Mouse (Mus musculus) lung, postnatal 14 days (tissue): ENCODE measurements around the gene Vinac1.
A peak's percentile ranks its signal among the peaks of the same experiment; 100 is the strongest.

Source experiments
- DNase-seq: peaks from one replicate; pipeline ENCODE4 v3.0.0; 2021

The Vinac1 gene

GRCm38 (mm10) chr2:129038937-129039631 is 8.9 kb downstream of the Vinac1 start:
- DNase-seq: peak; percentile 14

DNA sequence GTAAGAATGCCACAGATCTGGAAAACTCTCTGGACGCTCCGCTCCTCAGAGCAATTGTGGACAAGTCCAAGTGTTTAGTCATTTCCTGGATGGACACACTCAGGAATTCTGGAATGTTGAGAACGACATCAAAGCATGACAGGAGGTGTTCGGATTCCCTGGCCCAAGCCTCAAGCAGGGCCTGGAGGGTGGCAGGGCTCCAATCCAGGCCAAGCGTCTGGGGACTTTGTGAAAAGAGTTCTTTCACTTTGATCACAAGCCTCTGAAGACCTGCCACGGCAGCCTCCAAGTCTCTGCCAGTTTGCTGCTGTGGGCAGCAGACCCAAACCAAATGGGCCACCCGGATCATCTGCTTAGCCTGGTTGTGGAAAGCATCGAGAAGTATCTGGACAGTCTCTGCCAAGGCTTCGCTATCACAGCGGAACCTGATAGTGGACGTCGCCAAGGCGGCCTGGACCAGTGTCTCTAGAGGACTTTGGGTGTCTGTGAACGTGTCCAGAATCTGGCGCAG is 9.5 kb downstream of the Vinac1 start:
- DNase-seq: peak; percentile 9

GRCm38 (mm10) chr2:129035381-129035780 is 12.6 kb downstream of the Vinac1 start:
- no peak for DNase-seq

GRCm38 (mm10) chr2:129024820-129025219 is 23.2 kb downstream of the Vinac1 start:
- DNase-seq: peak; percentile 27

DNA sequence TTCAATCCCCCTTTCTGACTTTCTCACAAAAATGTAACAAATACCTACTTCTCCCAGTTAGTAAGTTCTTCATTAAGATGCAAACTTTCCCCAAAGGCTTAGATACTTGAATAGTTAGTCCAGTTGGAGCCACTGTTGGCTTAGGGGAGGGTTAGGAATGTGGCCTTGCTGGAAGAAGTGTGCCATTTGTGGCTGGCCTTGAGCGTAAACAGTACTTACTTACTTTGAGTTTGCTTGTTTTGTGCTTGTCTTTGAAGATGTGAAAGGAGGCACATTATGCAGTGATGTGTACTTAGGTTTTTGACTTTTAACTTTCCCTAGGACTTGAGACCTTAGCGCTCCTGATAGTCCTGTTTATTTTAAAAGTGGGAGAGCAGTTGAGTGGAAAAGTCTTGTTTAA is 27.9 kb downstream of the Vinac1 start:
- no peak for DNase-seq

- peak; percentile 19 for DNase-seq
Measured at GRCm38 (mm10) chr2:129008867-129009266, 39.1 kb downstream of the Vinac1 start.

DNA sequence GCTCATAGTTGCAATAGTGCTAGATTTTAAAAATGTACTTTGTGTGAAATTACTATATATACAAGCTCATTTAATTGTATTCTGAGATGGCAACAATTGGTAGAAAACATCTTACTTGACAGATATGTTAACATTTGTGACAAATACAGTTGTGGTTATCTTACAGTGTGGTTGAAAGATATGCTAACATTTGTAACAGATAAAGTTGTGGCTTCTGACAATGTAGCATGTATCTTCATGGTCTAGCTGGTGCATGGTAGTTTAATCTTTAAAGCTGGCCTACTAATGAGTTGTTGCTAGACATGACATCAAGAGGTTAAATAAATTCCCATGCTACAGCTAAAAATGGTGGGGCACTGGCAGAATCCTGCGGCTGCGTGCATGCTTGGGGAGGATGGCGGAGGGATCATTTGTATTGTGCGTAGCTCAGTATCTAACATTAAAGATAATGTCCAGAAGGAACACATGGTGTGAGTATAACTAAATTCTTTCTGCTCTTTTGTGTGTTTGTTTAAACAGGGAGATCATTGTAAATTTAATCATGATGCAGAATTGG is 41.7 kb downstream of the Vinac1 start:
- DNase-seq: no peak

- no peak for DNase-seq
Measured at GRCm38 (mm10) chr2:129004872-129005271, 43.1 kb downstream of the Vinac1 start.

GRCm38 (mm10) chr2:128984746-128985145 is 63.2 kb downstream of the Vinac1 start:
- no peak for DNase-seq

DNA sequence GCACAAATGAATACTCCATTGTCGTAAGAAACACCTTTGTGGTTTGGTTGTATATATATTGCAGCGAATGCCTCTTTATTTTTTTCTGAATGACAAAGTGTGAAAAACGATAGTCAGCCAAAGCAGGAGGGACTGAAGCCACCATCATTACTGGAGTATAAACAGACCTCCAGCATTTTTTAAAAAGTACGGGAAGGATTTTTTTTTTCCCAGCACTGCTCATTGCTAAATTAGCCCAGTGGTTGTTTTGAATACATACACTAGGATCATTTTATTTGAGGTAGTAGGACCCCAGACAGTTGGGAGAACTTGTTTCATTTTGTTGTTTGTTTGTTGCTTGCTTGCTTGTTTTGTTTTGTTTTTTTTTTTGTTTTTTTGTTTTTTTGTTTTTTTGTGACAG is 72.4 kb downstream of the Vinac1 start:
- DNase-seq: no peak
